Mouse (Mus musculus): ENCODE data around the gene Wbp1l. TPM values are rescaled to one million over a fixed set of nuclear protein-coding genes. Genes with fewer than 3 reads are reported as not detected.

The Wbp1l gene
- polyA plus RNA-seq, 1 experiment from 2014 or later = 73.3 TPM

DNA sequence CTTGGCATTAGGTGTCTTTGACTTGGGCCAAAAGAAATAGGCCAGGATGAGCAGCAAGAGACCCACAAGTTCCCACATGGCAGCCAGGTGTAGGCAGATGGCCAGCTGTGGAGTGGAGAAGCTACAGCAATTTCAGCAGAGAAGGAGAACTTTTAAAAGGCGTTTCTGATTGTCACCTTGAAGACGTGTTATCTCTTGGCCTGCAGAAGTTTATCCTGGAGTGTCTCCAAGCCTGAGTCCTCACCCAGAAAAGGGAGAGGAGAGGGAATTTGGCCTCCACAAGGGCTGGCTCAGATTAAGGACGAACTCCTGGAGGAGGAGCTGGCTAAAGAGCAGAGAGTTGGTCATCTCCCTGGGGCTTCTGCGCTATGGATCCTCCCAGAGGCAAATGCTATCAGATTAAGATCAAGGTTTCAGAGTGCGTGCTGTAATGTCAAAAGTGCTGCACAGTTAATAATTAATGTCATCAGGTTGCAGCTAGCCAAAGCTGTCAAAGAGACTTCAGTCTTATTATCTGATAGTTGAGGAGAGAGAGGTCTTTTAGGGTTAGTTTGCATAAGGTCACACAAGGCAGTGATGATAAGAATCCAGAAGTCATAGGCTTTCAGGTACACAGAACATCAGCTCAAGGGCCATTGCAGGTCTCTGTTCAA, 74.0 kb downstream of the Wbp1l start, which contains the start of gene Cyp17a1:
Gene Cyp17a1, minus strand, starts transcription at position 407 of the 653 bp plus-strand sequence.
- in situ Hi-C loops (cut with MboI; ENCODE audit: low pct_unique_long_range_greater_than_20kb) = loop anchor here (5.0 kb wide), 1 partner anchor 319 kb away; no protein-coding TSS in a partner anchor
- peaks cover 75% of the 10 kb centered on the region for H3K27me3 ChIP-seq
- no peak for DNase-seq (ENCODE audit: low read depth, low spot score)

DNA sequence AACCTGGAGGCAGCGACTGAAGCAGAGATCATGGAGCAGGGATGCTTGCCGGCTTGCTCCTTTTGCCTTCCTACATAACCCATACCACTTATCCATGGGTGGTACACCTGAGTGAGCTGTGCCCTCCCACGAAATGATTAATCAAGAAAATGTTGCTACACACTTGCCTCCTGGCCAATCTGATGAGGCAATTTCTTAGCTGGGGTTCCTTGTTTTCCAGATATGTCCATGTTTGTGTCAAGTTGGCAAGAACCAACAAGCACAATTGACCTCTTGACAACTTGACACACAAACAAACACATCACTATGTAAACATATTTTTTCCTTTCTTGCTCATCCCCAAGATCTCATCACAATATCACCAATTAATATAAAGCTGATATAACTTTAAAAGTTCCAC, 76.8 kb downstream of the Wbp1l start:
- peaks cover 86% of the 10 kb centered on the region for H3K27me3 ChIP-seq
- DNase-seq (ENCODE audit: low read depth, low spot score) (no peak), ATAC-seq (no peak)
- POLR2A ChIA-PET = no interaction called here
- in situ Hi-C loops (cut with MboI; ENCODE audit: low pct_unique_long_range_greater_than_20kb) = no loop called here
- TF ChIP-seq CTCF (IDR thresholded peaks at IDR 0.05) = no peak
- CTCF ChIA-PET = no interaction called here

More for the DNA sequence above, 74.0 kb downstream of the Wbp1l start, which contains the start of gene Cyp17a1:
- CTCF ChIA-PET = interaction anchor here (0.9 to 2.2 kb wide), 6 partner anchors 15 to 87 kb away, joined by 3 to 6 read pairs (median 4); no protein-coding TSS in a partner anchor
- POLR2A ChIA-PET = interaction anchor here (0.5 to 0.7 kb wide), 2 partner anchors 74 to 463 kb away, joined by 3 to 4 read pairs; no protein-coding TSS in a partner anchor
- TF ChIP-seq CTCF (IDR thresholded peaks at IDR 0.05) = no peak
- ATAC-seq = no peak

DNA sequence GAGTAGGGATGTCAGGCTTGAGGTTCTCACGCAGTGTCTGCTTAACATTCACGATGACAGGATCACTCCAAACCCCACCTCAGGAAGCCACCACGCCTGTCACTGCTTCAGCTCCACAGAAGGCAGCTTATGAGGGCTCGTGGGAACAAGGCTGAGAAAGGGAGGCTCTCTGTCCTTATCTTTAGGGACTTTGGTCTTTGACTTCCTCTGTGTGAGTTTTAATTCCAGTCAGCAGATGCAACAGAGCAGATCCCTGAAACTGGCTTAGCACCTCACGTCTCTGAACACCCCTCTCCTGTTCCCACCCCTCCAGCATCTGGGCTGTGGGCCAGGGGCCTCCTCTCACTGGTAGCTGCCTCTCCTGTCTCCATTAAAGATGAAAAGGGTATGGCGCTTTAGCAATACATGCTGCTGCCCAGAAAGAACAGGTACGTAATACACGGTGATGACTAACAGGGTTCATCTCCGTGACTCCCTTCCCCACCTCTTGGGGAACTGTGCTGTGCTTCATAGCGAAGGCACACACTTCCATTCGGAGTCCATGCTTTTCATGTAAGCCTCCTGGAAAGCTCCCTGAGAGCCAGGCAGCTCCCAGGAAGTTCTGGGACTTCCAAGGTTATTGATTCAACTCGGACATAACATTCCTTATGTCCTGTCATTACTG, 81.0 kb downstream of the Wbp1l start:
- ATAC-seq (no peak), DNase-seq (ENCODE audit: low read depth, low spot score) (no peak)
- ChIA-PET CTCF (interaction anchor here (1.1 kb wide), 1 partner anchor 125 kb away, joined by 3 read pairs; no protein-coding TSS in a partner anchor), POLR2A (no interaction called here)
- no peak for TF ChIP-seq CTCF (IDR thresholded peaks at IDR 0.05)
- peaks cover 91% of the 10 kb centered on the region for H3K27me3 ChIP-seq
- in situ Hi-C loops (cut with MboI; ENCODE audit: low pct_unique_long_range_greater_than_20kb) = no loop called here

DNA sequence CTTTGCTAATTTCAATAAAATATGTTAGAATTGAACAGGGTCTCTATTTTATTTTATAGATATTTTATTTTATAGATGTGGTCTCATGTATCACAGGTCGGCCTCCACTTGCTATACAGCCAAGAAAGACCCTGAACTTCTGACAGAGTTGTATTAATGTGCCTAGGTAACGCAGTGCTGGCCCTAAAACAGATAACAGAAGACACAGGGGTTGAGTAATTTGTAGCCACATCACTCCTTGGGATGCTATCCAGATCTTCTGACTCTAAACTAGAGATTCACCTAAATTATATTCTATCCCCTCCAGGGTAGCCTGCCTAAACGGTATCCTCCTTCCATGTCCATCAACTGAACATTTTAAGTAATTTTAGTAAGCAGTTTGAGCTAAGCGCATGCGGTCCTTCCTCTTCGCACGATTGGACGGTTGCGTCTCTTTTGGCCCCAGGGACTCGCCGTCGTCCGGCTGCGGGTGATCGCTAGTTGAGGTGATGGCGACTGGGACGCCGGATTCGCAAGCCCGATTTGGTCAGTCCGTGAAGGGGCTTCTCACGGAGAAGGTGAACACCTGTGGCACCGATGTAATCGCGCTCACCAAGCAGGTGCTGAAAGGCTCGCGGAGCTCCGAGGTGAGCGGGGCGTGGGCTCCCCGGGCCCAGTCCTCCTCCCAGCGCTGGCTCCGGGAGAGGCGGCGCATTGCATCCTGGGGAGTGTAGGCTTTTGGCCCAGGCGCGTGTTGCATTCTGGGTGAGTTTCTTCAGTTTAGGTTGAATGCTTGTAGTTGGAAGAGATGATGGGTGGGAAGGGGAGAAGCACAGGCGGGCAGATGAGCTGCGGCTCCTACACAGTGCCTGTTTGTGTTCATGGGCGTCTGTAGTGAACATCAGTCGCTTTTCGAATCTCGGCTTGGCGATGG, 90.8 kb downstream of the Wbp1l start, which contains the start of gene Borcs7:
Gene Borcs7, plus strand, starts transcription at position 447 of the 913 bp plus-strand sequence.
- TF ChIP-seq CTCF (IDR thresholded peaks at IDR 0.05) = no peak
- ChIA-PET CTCF (interaction anchor here (1.0 to 1.7 kb wide), 5 partner anchors 9 to 176 kb away, joined by 3 to 6 read pairs (median 4); no protein-coding TSS in a partner anchor), POLR2A (no interaction called here)
- peak; percentile 34 for DNase-seq (ENCODE audit: low read depth, low spot score)
- H3K27me3 ChIP-seq = peaks cover 12% of the 10 kb centered on the region
- in situ Hi-C loops (cut with MboI; ENCODE audit: low pct_unique_long_range_greater_than_20kb) = no loop called here
- peak; percentile 62 for ATAC-seq

DNA sequence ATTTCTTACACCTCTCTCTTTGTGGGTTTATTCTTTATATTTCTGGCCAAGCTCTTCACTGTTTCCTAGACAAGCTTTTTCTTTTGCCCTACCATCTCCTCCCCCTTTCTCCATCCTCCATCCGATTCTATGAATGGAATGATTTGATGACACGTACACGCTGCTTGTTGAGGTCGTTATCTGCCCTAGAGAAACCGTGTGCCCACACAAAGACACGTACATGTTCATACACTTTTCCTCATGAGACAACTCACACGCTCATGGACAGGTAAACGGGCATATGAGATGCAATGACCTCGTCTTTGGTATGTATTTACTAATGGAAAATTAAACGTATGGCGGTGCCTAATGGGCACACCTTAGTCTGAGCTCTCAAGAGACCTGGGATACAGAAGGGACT, 91.5 kb downstream of the Wbp1l start:
- peaks cover 8% of the 10 kb centered on the region for H3K27me3 ChIP-seq
- ChIA-PET CTCF (interaction anchor here (1.0 to 1.7 kb wide), 5 partner anchors 9 to 175 kb away, joined by 3 to 6 read pairs (median 4); no protein-coding TSS in a partner anchor), POLR2A (no interaction called here)
- no peak for ATAC-seq
- in situ Hi-C loops (cut with MboI; ENCODE audit: low pct_unique_long_range_greater_than_20kb) = no loop called here
- TF ChIP-seq CTCF (IDR thresholded peaks at IDR 0.05) = no peak
- DNase-seq (ENCODE audit: low read depth, low spot score) = no peak

DNA sequence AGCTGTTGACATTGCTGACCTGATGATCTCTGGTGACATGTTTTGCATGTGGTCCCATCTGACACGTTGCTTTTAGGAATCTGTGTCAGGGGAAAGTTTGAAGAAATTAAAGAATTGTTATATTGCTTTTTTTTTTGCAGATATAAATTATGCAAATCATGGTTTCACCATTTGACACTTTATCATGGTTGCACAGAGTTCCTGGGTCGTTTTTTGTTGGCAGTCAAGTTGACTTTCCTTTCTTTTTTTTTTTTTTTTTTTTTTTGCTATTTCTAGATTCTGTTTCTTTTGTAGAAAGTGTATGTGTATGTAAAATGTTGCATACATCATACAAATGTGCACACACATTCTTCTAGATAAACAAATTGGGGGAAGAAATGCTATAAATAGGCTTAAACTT, 92.2 kb downstream of the Wbp1l start:
- ATAC-seq (no peak), DNase-seq (ENCODE audit: low read depth, low spot score) (no peak)
- H3K27me3 ChIP-seq = peaks cover 7% of the 10 kb centered on the region
- in situ Hi-C loops (cut with MboI; ENCODE audit: low pct_unique_long_range_greater_than_20kb) = no loop called here
- no peak for TF ChIP-seq CTCF (IDR thresholded peaks at IDR 0.05)
- ChIA-PET POLR2A (interaction anchor here (0.6 to 1.3 kb wide), 3 partner anchors 12 to 325 kb away, joined by 3 to 4 read pairs (median 4); no protein-coding TSS in a partner anchor), CTCF (interaction anchor here (1.4 to 1.7 kb wide), 2 partner anchors 8 to 20 kb away, joined by 4 to 6 read pairs; no protein-coding TSS in a partner anchor)

DNA sequence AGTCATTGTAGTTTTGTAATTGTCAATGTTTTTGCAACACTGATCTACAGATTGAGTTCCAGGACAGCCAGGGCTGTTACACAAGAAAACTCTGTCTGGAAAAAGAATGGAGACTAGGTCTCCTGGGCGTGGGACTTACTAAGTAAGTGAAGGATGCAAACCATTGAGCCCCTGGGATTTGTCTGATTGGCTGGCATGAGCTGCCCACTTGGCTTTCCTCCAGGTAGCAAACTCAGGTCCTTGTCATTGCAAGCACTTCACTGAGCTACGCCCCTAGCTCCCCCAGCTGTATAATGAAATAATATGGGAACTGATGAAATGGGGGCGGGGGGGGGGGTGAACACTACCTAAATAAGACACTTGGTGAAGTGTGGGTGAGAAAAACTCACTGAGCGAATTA, 94.3 kb downstream of the Wbp1l start:
- TF ChIP-seq CTCF (IDR thresholded peaks at IDR 0.05) = no peak
- in situ Hi-C loops (cut with MboI; ENCODE audit: low pct_unique_long_range_greater_than_20kb) = no loop called here
- no peaks in the 10 kb centered on the region for H3K27me3 ChIP-seq
- ATAC-seq (no peak), DNase-seq (ENCODE audit: low read depth, low spot score) (no peak)
- ChIA-PET POLR2A (no interaction called here), CTCF (interaction anchor here (1.4 kb wide), 1 partner anchor 13 kb away, joined by 4 read pairs; the partner anchor contains the start of gene As3mt)

DNA sequence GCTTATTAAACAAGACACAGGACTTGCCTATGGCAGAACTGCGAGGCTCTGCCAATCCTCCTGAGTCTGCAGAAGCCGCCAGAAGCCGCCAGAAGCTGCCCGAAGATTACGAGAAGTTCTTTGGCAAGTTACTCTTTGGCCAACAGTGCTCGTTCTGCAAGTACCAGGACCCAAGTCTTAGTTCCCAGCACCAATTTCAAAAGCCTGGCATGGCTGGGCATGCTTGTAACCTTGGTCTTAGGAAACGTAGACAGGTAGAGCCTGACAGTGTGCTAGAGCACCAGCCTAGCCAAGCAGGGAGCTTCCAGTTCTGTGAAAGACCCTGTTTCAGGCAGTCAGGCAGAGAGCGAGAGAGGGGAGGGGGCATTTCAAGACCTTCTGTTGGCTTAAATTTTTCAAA, 97.6 kb downstream of the Wbp1l start:
- no peaks in the 10 kb centered on the region for H3K27me3 ChIP-seq
- DNase-seq (ENCODE audit: low read depth, low spot score) (no peak), ATAC-seq (no peak)
- CTCF ChIA-PET = no interaction called here
- in situ Hi-C loops (cut with MboI; ENCODE audit: low pct_unique_long_range_greater_than_20kb) = no loop called here
- no peak for TF ChIP-seq CTCF (IDR thresholded peaks at IDR 0.05)
- POLR2A ChIA-PET = no interaction called here

DNA sequence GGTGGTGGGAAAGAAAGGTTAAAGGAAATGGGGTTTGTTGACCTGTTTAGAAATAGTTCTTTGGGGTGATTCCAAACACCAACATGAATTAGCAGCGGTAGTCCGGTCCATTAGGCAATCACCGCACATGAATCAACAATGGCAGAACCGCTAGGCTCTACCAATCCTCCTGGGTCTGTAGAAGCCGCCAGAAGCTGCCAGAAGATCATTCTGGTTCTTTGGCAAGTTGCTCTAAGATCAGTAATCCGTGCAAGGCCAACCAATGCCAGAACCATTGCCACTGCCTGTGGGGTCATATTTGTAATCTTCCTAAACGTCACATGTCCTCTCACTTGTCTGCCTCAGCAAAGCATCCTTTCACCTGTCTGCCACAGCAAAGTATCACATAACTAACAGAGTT, 98.1 kb downstream of the Wbp1l start:
- no peaks in the 10 kb centered on the region for H3K27me3 ChIP-seq
- ATAC-seq = no peak
- DNase-seq (ENCODE audit: low read depth, low spot score) = no peak
- ChIA-PET POLR2A (no interaction called here), CTCF (no interaction called here)
- in situ Hi-C loops (cut with MboI; ENCODE audit: low pct_unique_long_range_greater_than_20kb) = no loop called here
- no peak for TF ChIP-seq CTCF (IDR thresholded peaks at IDR 0.05)

All from Patski (cell line).